Mouse (Mus musculus) heart, adult 10 weeks (tissue): ENCODE data around the gene Gm10134. TPM values are rescaled to one million over a fixed set of nuclear protein-coding genes. Genes with fewer than 3 reads are reported as not detected.

Experiments used
- polyA plus RNA-seq: library from polyadenylated mRNA; stranded (reverse); fragments of 350-450 nt; fragmentation: Illumina TruSeq; extraction: RNeasy Lipid Tissue Mini Kit (QIAGEN cat#74804); gene quantifications from one replicate; pipeline ENCODE4 v1.2.3, GENCODE M21; 2014; ENCODE audit warnings: low read depth, low replicate concordance

Gene Gm10134
- not detected for polyA plus RNA-seq

DNA sequence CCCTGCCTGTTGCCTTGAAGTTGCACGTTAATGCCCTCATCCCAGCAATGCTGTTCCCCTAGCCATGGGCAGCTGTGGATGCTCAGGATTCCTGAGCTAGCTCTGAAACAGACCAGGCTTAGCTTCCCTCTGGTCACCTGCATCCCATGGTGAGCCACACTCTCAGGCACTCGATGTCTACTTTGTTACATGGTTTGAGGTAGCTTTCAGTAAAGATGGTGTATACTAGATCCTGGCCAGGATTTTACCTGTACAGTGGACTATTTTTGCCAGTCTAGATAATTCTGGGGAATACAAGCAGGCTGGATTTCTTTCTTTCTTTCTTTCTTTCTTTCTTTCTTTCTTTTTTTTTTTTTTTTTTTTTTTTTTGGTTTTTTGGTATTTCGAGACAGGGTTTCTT is at the start of gene Gm10134:
Gm10134 (plus strand) TSS at position 301 of the 400 bp plus-strand sequence.

DNA sequence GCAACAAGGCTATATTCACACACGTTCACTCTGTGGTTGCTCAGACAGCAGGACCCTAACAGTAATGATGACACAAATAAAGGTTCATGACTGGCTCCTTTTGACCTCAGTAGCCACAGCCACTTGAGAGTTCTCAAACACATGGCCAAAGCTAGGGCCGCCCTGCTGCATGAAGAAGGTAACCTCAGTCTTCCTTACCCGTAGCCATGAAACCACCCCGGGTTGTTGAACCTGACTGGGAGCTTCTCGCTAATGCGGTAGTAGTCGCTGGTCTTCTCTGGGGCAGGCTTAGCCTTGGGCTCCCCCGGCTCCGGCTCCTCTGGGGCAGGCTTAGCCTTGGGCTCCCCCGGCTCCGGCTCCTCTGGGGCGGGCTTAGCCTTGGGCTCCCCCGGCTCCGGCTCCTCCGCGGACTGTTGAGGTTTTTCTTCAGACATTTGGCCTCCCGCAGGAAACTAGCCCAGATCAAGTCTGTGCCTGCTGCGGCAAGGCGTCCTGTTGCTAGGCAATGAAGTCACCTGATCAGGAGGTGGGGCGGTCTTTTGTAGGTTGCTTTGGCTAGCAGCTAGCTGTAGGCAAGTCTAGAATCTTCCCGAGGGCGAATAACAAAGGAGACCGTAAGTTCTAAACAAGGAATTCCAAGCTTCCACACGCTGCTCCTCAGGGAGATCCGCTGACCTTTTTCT is 39.9 kb upstream of the Gm10134 start, which contains the start of gene 1700007K13Rik:
1700007K13Rik (minus strand) TSS at position 497 of the 683 bp plus-strand sequence.

DNA sequence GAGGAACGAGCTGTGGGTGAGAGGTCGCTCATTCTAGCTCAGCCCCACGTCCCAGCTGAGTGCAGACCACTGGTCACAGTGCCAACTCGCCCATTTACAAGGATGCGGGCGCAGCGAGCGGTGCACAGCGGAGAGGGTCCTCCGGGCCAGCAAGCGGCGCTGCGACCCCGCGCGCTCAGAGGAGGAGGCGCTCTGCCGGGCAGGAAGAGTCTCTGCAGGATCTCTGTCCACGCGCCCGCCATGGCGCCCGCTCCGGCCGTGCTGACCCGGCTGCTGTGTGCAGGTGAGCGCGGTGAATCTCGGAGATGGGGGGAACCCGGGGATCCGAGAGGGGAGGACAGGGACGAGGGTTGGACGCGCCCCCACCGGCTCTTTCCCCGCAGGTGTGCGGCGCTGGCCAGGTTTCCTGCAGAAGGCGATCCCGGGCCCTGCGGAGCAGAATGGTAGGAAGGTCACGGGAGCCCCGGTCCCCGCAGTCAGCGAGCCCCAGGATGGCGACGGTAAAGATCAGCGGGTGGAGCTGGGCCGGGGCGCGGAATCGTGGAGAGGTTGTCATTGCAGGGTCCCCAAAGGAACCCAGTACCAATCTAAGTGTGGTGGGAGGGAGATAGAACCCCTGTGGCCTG is 37.9 kb upstream of the Gm10134 start, which contains the start of gene Mrps2:
Mrps2 (plus strand) TSS at position 207 of the 626 bp plus-strand sequence.

DNA sequence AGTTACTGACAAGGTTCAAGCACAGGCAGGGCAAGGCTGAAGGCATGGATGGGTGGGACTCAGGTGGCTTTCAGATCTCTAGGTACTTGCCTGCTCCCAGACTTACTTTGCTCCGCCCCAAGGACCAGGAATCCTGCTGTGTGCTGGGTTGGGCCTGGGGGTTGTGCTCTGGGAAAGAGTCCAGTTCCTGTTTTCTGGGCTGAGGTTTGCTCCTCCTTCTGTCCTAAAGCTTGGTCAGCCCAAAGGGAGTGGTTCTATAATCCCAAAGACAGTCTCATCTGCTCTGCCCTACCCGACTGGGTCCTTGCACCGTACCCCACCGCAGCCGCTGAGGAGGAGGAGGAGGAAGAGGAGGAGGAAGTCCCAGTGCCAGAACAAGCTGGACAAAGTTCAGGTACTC is 9.2 kb upstream of the Gm10134 start, which contains the start of gene Gbgt1:
Gbgt1 (plus strand) TSS at position 221 of the 400 bp plus-strand sequence.

GRCm38 (mm10) chr2:28512798-28513401 is 7.0 kb downstream of the Gm10134 start, which contains the start of gene Ralgds:
TSS of gene Ralgds (plus strand) at chr2:28513125.

Other genes with a start within 250 kb of the Gm10134 start
- gene Ppp1r26, start 59.3 kb upstream of the Gm10134 start, polyA plus RNA-seq: 3.2 TPM
- gene 1700007K13Rik, start 39.8 kb upstream of the Gm10134 start, polyA plus RNA-seq: not detected
- gene Mrps2, start 38.0 kb upstream of the Gm10134 start, polyA plus RNA-seq: 41.6 TPM
- 0.89 TPM for gene Gbgt1, start 9.2 kb upstream of the Gm10134 start, polyA plus RNA-seq
- 10.6 TPM for gene Ralgds, start 7.0 kb downstream of the Gm10134 start, polyA plus RNA-seq
- gene Cel, start 57.3 kb downstream of the Gm10134 start, polyA plus RNA-seq: not detected
- 13.0 TPM for gene Gtf3c5, start 77.7 kb downstream of the Gm10134 start, polyA plus RNA-seq
- not detected for gene Gfi1b, start 115.9 kb downstream of the Gm10134 start, polyA plus RNA-seq
- 17.2 TPM for gene Tsc1, start 135.1 kb downstream of the Gm10134 start, polyA plus RNA-seq
- gene Spaca9, start 193.6 kb downstream of the Gm10134 start, polyA plus RNA-seq: not detected
- not detected for gene Ak8, start 194.1 kb downstream of the Gm10134 start, polyA plus RNA-seq